Mouse (Mus musculus): ENCODE data around the gene Clk4. TPM values are rescaled to one million over a fixed set of nuclear protein-coding genes. Genes with fewer than 3 reads are reported as not detected.

Gene Clk4
- polyA plus RNA-seq, 1 experiment from 2014 or later = 90.0 TPM

GRCm38 (mm10) chr11:51274418-51274817, 12.9 kb downstream of the Clk4 start:
- ATAC-seq (replicated peaks; ENCODE audit: low FRiP score, low read depth) (no peak), DNase-seq (ENCODE audit: low spot score) (no peak)
- Histone ChIP-seq H3K9me3 (replicated peaks; ENCODE audit: low read length) (no peaks in the 10 kb centered on the region), H3K9ac (ENCODE audit: low read depth, low read length) (no peak overlapping the region), H3K4me2 (ENCODE audit: low read length) (no peak overlapping the region), H3K4me3 (replicated peaks; ENCODE audit: low read depth, low read length) (no peak overlapping the region), H3K4me1 (replicated peaks; ENCODE audit: insufficient read depth, low read length) (no peaks in the 10 kb centered on the region), H3K27ac (no peak overlapping the region), H3K36me3 (ENCODE audit: insufficient read depth, low read length) (peaks cover 54% of the 10 kb centered on the region), H3K27me3 (ENCODE audit: insufficient read depth, low read length) (no peaks in the 10 kb centered on the region)
- TF ChIP-seq CTCF (IDR thresholded peaks at IDR 0.05; ENCODE audit: low read depth) = no peak
- 80% methylated on average over 1 of the region's 1 CpGs for WGBS

- TF ChIP-seq CTCF (IDR thresholded peaks at IDR 0.05; ENCODE audit: low read depth) = peak; percentile 92
- Histone ChIP-seq H3K4me1 (replicated peaks; ENCODE audit: insufficient read depth, low read length) (0 out of 2 replicates have a peak, but pooled peaks cover 3% of the 10 kb centered on the region), H3K4me2 (ENCODE audit: low read length) (peak within 1 kb of the TSS; percentile 92), H3K36me3 (ENCODE audit: insufficient read depth, low read length) (no peaks in the 10 kb centered on the region), H3K9ac (ENCODE audit: low read depth, low read length) (peak within 1 kb of the TSS; percentile 63), H3K4me3 (replicated peaks; ENCODE audit: low read depth, low read length) (peak within 1 kb of the TSS; percentile 67), H3K9me3 (replicated peaks; ENCODE audit: low read length) (no peaks in the 10 kb centered on the region), H3K27me3 (ENCODE audit: insufficient read depth, low read length) (no peaks in the 10 kb centered on the region), H3K27ac (peak within 1 kb of the TSS; percentile 31; the same call in 1 of the 2 replicates)
- peak; percentile 84 for ATAC-seq (replicated peaks; ENCODE audit: low FRiP score, low read depth)
- DNase-seq (ENCODE audit: low spot score) = peak; percentile 93
- WGBS = 1% methylated on average over 36 of the region's 38 CpGs
Measured at GRCm38 (mm10) chr11:51289564-51290041, 28.1 kb downstream of the Clk4 start, which contains the start of gene Col23a1. TSS of gene Col23a1 (plus strand) at chr11:51289920.

- H3K27ac ChIP-seq = peak overlapping the region; percentile 31; the same call in 1 of the 2 replicates
- TF ChIP-seq CTCF (IDR thresholded peaks at IDR 0.05; ENCODE audit: low read depth) = peak; percentile 57
- peak overlapping the region; percentile 63 for H3K9ac ChIP-seq (ENCODE audit: low read depth, low read length)
- 3% methylated on average over 68 of the region's 74 CpGs for WGBS
- H3K4me1 ChIP-seq (replicated peaks; ENCODE audit: insufficient read depth, low read length) = 0 out of 2 replicates have a peak, but pooled peaks cover 3% of the 10 kb centered on the region
- DNase-seq (ENCODE audit: low spot score) = peak; percentile 67
- peak overlapping the region; percentile 92 for H3K4me2 ChIP-seq (ENCODE audit: low read length)
- H3K4me3 ChIP-seq (replicated peaks; ENCODE audit: low read depth, low read length) = peak overlapping the region; percentile 67
- H3K36me3 ChIP-seq (ENCODE audit: insufficient read depth, low read length) = no peaks in the 10 kb centered on the region
- no peaks in the 10 kb centered on the region for H3K9me3 ChIP-seq (replicated peaks; ENCODE audit: low read length)
- no peaks in the 10 kb centered on the region for H3K27me3 ChIP-seq (ENCODE audit: insufficient read depth, low read length)
- ATAC-seq (replicated peaks; ENCODE audit: low FRiP score, low read depth) = peak; percentile 80
Measured at GRCm38 (mm10) chr11:51290066-51290955, 28.8 kb downstream of the Clk4 start.

- H3K4me3 ChIP-seq (replicated peaks; ENCODE audit: low read depth, low read length) = no peak overlapping the region
- 0 out of 2 replicates have a peak, but pooled peaks cover 3% of the 10 kb centered on the region for H3K4me1 ChIP-seq (replicated peaks; ENCODE audit: insufficient read depth, low read length)
- WGBS = 55% methylated on average over 2 of the region's 2 CpGs
- no peak for TF ChIP-seq CTCF (IDR thresholded peaks at IDR 0.05; ENCODE audit: low read depth)
- H3K27ac ChIP-seq = no peak overlapping the region
- H3K27me3 ChIP-seq (ENCODE audit: insufficient read depth, low read length) = no peaks in the 10 kb centered on the region
- H3K4me2 ChIP-seq (ENCODE audit: low read length) = no peak overlapping the region
- H3K9me3 ChIP-seq (replicated peaks; ENCODE audit: low read length) = no peaks in the 10 kb centered on the region
- DNase-seq (ENCODE audit: low spot score) (peak; percentile 3), ATAC-seq (replicated peaks; ENCODE audit: low FRiP score, low read depth) (no peak)
- no peak overlapping the region for H3K9ac ChIP-seq (ENCODE audit: low read depth, low read length)
- H3K36me3 ChIP-seq (ENCODE audit: insufficient read depth, low read length) = no peaks in the 10 kb centered on the region
Measured at GRCm38 (mm10) chr11:51293956-51294530, 32.5 kb downstream of the Clk4 start.

- no peak overlapping the region for H3K4me3 ChIP-seq (replicated peaks; ENCODE audit: low read depth, low read length)
- WGBS = 80% methylated on average over 3 of the region's 3 CpGs
- no peaks in the 10 kb centered on the region for H3K36me3 ChIP-seq (ENCODE audit: insufficient read depth, low read length)
- ATAC-seq (replicated peaks; ENCODE audit: low FRiP score, low read depth) (no peak), DNase-seq (ENCODE audit: low spot score) (no peak)
- H3K4me1 ChIP-seq (replicated peaks; ENCODE audit: insufficient read depth, low read length) = 0 out of 2 replicates have a peak, but pooled peaks cover 3% of the 10 kb centered on the region
- H3K9me3 ChIP-seq (replicated peaks; ENCODE audit: low read length) = no peaks in the 10 kb centered on the region
- H3K9ac ChIP-seq (ENCODE audit: low read depth, low read length) = no peak overlapping the region
- no peaks in the 10 kb centered on the region for H3K27me3 ChIP-seq (ENCODE audit: insufficient read depth, low read length)
- TF ChIP-seq CTCF (IDR thresholded peaks at IDR 0.05; ENCODE audit: low read depth) = no peak
- no peak overlapping the region for H3K4me2 ChIP-seq (ENCODE audit: low read length)
- no peak overlapping the region for H3K27ac ChIP-seq
Measured at GRCm38 (mm10) chr11:51295742-51296141, 34.2 kb downstream of the Clk4 start.

- H3K27me3 ChIP-seq (ENCODE audit: insufficient read depth, low read length) = no peaks in the 10 kb centered on the region
- ATAC-seq (replicated peaks; ENCODE audit: low FRiP score, low read depth) (0 out of 2 replicates have a peak, but pooled peaks have one; percentile 33), DNase-seq (ENCODE audit: low spot score) (no peak)
- no peaks in the 10 kb centered on the region for H3K9me3 ChIP-seq (replicated peaks; ENCODE audit: low read length)
- no peak overlapping the region for H3K4me3 ChIP-seq (replicated peaks; ENCODE audit: low read depth, low read length)
- H3K4me2 ChIP-seq (ENCODE audit: low read length) = no peak overlapping the region
- no peak overlapping the region for H3K27ac ChIP-seq
- no peak for TF ChIP-seq CTCF (IDR thresholded peaks at IDR 0.05; ENCODE audit: low read depth)
- 0 out of 2 replicates have a peak, but pooled peaks cover 3% of the 10 kb centered on the region for H3K4me1 ChIP-seq (replicated peaks; ENCODE audit: insufficient read depth, low read length)
- H3K36me3 ChIP-seq (ENCODE audit: insufficient read depth, low read length) = no peaks in the 10 kb centered on the region
- WGBS = 87% methylated on average over 4 of the region's 4 CpGs
- no peak overlapping the region for H3K9ac ChIP-seq (ENCODE audit: low read depth, low read length)
Measured at GRCm38 (mm10) chr11:51298691-51299090, 37.2 kb downstream of the Clk4 start.

All from kidney, postnatal 0 days (tissue).